Mouse (Mus musculus): ENCODE measurements around the gene Rpl9-ps6. TPM values are rescaled to one million over a fixed set of nuclear protein-coding genes. Genes with fewer than 3 reads are reported as not detected.
"Not testable (repeated sequence)": the region's sequence is repeated elsewhere in the genome, so short reads cannot be mapped to it uniquely, and the experiment has no call there.

The Rpl9-ps6 gene
- polyA plus RNA-seq, 1 experiment from 2014 or later = 59.1 TPM

DNA sequence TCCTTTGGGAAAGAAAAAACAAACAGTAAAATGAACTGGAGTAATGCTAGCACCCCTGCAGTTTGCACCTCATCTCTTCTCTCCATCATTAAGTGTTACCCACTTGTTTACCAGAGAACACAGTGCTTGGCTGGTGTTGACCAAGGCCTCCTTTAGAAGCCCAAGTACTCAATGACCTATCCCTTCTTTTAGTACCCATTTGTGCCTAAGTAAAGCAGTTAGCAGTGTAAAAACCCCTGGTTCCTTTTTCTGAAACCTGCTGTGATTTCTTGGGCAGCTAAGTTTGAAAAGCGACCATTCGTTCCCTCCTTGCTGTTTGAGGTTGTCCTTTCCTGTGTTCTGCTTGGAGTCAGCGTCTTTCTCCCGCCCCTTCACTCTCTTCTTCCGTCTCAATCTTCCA is 26.6 kb upstream of the Rpl9-ps6 start:
- DNase-seq (ENCODE audit: low spot score) = no peak
- Histone ChIP-seq H3K27ac (no peak overlapping the region), H3K27me3 (ENCODE audit: low read depth, poor library complexity, severe bottlenecking) (no peaks in the 10 kb centered on the region), H3K4me1 (no peaks in the 10 kb centered on the region), H3K4me3 (no peak overlapping the region), H3K36me3 (peaks cover 65% of the 10 kb centered on the region), H3K9me3 (replicated peaks) (no peaks in the 10 kb centered on the region)
- 92% methylated on average over 5 of the region's 5 CpGs for WGBS

DNA sequence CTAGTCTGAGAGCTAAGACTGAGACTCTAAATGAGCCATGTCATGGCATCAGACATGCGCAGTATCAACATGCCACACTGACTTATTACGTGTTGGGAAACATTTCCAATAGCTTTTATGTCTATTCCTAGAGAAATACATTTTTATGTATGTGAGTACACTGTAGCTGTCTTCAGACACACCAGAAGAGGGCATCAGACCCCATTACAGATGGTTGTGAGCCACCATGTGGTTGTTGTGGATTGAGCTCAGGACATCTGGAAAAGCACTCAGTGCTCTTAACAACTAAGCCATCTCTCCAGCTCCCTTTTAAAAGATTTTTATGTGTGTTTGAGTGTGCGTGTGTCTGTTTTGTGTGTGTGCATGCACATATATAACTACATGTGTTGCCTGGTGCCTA is 26.0 kb upstream of the Rpl9-ps6 start:
- 95% methylated on average over 3 of the region's 3 CpGs for WGBS
- H3K27ac ChIP-seq = no peak overlapping the region
- peaks cover 58% of the 10 kb centered on the region for H3K36me3 ChIP-seq
- no peak overlapping the region for H3K4me3 ChIP-seq
- H3K9me3 ChIP-seq (replicated peaks) = no peaks in the 10 kb centered on the region
- DNase-seq (ENCODE audit: low spot score) = no peak
- peaks cover 3% of the 10 kb centered on the region for H3K4me1 ChIP-seq
- H3K27me3 ChIP-seq (ENCODE audit: low read depth, poor library complexity, severe bottlenecking) = no peaks in the 10 kb centered on the region

DNA sequence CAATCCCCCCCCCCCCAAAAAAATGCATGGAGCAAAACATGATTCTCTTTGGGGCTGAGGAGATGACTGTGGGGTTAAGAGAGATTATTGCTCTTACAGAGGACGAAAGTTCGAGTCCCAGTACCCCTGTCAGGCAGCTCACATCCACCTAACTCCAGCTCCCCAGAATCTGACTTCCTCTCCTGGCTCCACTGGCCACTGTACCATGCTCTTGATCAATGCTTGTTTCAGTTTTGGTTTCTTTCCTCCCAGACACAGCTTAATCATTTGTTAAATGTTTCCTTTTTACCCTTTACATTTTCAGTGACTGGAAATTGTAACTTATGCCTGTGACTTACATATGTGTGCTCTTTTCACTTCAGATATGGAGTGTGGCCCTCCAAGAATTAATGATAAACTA is 24.6 kb upstream of the Rpl9-ps6 start:
- whole genome bisulfite sequencing = 98% methylated on average over 2 of the region's 2 CpGs
- H3K36me3 ChIP-seq = peaks cover 50% of the 10 kb centered on the region
- H3K9me3 ChIP-seq (replicated peaks) = no peaks in the 10 kb centered on the region
- H3K4me1 ChIP-seq = peaks cover 12% of the 10 kb centered on the region
- H3K4me3 ChIP-seq = no peak overlapping the region
- H3K27me3 ChIP-seq (ENCODE audit: low read depth, poor library complexity, severe bottlenecking) = no peaks in the 10 kb centered on the region
- no peak for DNase-seq (ENCODE audit: low spot score)
- H3K27ac ChIP-seq = no peak overlapping the region

DNA sequence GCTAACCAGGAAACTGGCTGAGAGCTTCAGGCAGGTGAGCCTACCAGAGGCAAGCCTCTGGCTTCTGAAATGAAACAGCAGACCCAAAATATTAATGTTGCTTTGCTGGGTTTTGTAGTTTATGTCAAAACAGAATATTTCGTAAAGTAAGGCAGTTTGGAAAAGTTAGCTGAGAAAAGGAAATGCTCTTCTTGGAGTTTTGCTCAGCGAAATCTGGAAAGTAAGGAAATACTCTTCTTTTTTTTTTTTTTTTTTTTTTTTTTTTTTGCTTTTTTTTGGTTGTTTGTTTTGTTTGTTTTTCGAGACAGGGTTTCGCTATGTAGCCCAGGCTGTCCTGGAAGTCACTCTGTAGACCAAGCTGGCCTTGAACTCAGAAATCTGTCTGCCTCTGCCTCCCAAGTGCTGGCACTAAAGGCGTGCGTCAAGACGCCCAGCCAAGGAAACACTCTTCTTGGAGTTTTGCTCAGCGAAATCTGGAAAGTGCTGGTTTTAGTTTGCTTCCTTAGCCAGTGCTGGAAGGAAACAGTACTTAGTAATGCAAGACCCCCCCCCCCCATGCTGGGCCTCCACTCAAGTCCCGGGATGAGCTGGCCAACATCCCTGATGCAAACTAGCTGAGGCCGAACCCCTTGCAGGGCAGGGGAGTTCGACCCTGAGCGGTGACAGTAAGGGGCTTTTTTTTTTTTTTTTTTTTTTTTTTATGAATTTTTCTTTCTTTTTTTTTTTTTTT is 23.0 kb upstream of the Rpl9-ps6 start:
- H3K9me3 ChIP-seq (replicated peaks) = no peaks in the 10 kb centered on the region
- 89% methylated on average over 12 of the region's 12 CpGs for WGBS
- peaks cover 34% of the 10 kb centered on the region for H3K36me3 ChIP-seq
- H3K4me3 ChIP-seq = no peak overlapping the region
- H3K27ac ChIP-seq = no peak overlapping the region
- H3K27me3 ChIP-seq (ENCODE audit: low read depth, poor library complexity, severe bottlenecking) = no peaks in the 10 kb centered on the region
- no peak for DNase-seq (ENCODE audit: low spot score)
- H3K4me1 ChIP-seq = peaks cover 19% of the 10 kb centered on the region

DNA sequence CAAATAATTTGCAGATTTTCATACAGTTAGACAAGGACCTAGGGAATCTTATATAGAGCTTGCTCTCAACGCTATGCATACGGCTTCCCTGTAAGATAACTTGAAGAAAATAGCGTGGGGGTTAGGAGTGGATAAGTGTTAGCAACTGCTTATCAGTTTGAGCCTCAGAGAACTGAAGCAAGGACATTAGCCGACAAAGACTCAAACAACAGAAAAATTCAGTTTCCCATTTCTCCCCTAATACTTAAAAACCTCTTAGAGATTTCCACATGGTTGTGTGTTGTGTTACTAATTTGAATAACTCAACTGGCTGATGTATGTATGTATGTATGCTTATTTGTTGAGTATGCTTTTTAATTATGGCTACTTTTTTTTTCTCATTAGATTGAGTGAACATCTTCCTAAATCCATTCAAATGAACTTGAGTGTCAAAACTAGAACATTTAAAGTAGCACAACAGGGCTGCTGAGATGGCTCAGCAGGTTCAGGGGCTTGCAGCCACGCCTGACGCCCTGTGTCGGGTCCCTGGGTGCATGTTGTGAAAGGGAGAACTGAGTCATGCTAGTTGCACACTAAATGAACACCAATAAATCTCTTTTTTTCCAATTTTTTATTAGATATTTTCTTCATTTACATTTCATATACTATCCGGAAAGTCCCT is 21.3 kb upstream of the Rpl9-ps6 start:
- H3K4me3 ChIP-seq = peak overlapping the region; percentile 77
- WGBS = 90% methylated on average over 8 of the region's 8 CpGs

DNA sequence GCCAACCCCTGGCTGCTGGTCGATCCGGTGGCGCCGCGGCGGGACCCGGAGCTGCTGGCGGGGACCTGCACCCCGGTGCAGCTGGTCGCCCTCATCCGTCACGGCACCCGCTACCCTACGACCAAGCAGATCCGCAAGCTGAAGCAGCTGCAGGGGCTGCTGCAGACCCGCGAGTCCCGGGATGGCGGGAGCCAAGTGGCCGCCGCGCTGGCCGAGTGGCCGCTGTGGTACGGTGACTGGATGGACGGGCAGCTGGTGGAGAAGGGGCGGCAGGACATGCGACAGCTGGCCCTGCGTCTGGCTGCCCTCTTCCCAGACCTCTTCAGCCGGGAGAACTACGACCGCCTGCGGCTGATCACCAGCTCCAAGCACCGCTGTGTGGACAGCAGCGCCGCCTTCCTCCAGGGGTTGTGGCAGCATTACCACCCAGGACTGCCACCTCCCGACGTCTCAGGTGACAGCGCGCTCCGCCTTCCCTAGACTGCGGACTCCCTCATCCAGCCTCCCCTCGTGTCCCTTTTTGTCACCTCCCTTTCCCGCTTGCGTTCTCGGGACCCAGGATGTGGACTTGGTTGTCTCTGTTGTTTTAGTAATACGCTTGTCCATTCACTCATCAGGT is 19.8 kb upstream of the Rpl9-ps6 start:
- H3K27me3 ChIP-seq (ENCODE audit: low read depth, poor library complexity, severe bottlenecking); H3K9me3 ChIP-seq (replicated peaks); H3K36me3 ChIP-seq: not testable (repeated sequence)
- under 1% methylated on average over 47 of the region's 47 CpGs for WGBS
- Histone ChIP-seq H3K4me1 (peaks cover 19% of the 10 kb centered on the region), H3K27ac (peak overlapping the region; percentile 91), H3K4me3 (peak overlapping the region; percentile 77)
- DNase-seq (ENCODE audit: low spot score) = peak; percentile 73

More for the DNA sequence above, 21.3 kb upstream of the Rpl9-ps6 start:
- Histone ChIP-seq H3K4me1 (peaks cover 19% of the 10 kb centered on the region), H3K27me3 (ENCODE audit: low read depth, poor library complexity, severe bottlenecking) (no peaks in the 10 kb centered on the region), H3K9me3 (replicated peaks) (no peaks in the 10 kb centered on the region), H3K36me3 (peaks cover 18% of the 10 kb centered on the region), H3K27ac (no peak overlapping the region)
- no peak for DNase-seq (ENCODE audit: low spot score)

DNA sequence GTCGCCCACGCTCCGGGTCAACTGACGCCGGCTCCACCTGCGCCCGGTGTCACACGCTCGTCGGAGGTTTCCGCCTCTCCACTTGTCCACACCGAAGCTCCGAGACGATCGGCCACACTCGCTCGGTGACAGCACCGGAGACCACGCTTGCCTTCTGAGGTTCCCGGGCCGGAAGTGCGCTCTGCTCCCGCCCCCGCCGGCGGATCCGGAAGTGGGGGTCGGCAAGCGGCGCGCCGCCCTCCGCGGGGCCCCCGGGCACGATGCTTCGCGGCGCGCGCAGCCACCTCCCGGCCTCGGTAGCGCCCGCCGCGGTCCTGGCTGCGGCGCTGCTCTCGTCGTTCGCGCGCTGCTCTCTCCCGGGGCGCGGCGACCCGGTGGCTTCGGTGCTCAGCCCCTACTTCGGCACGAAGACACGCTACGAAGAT is 19.3 kb upstream of the Rpl9-ps6 start, which contains the start of gene Minpp1:
TSS of gene Minpp1 (plus strand) at position 89 of the 425 bp plus-strand sequence.
- peak within 1 kb of the TSS; percentile 77 for H3K4me3 ChIP-seq
- peak; percentile 93 for DNase-seq (ENCODE audit: low spot score)
- 2% methylated on average over 63 of the region's 64 CpGs for WGBS
- H3K27me3 ChIP-seq (ENCODE audit: low read depth, poor library complexity, severe bottlenecking) = no peaks in the 10 kb centered on the region
- no peaks in the 10 kb centered on the region for H3K36me3 ChIP-seq
- peak within 1 kb of the TSS; percentile 91 for H3K27ac ChIP-seq
- H3K4me1 ChIP-seq = peaks cover 19% of the 10 kb centered on the region
- no peaks in the 10 kb centered on the region for H3K9me3 ChIP-seq (replicated peaks)

DNA sequence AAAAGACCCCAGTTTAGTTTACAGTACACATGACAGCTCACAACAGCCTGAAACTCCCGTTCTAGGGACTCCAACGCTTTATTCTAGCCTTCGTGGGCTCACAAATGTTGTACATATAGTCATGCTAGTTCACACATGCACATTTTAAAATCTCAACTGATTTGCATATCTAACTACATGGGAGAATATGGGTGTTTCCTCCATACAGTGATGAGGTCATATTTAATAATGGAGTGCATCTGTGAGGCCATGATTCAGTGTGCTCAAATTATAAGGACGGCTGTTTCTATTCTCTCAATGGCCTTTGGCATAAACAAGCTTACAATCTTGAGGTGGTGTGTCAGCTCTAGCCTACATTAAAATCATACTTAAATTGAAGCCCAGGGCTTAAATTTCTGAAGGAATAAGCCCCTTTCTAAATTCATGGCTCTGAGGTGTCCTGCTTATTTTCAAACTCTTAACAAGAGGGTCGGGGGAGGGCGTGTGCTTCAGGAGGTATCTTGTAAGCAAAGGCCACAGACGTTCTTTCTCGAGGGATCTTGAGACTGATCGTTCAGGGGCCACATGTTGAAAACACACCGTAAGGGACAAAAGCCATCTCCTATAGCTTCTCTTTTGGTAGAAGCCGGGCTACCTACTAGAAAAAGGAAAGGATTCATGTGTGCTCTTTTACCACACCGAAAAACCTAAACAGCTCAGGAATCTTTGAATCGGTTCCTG is 18.7 kb upstream of the Rpl9-ps6 start:
- DNase-seq (ENCODE audit: low spot score) = no peak
- Histone ChIP-seq H3K9me3 (replicated peaks) (no peaks in the 10 kb centered on the region), H3K4me1 (peaks cover 19% of the 10 kb centered on the region), H3K27me3 (ENCODE audit: low read depth, poor library complexity, severe bottlenecking) (no peaks in the 10 kb centered on the region), H3K27ac (peak overlapping the region; percentile 91), H3K4me3 (peak overlapping the region; percentile 77), H3K36me3 (no peaks in the 10 kb centered on the region)
- 21% methylated on average over 13 of the region's 13 CpGs for WGBS

DNA sequence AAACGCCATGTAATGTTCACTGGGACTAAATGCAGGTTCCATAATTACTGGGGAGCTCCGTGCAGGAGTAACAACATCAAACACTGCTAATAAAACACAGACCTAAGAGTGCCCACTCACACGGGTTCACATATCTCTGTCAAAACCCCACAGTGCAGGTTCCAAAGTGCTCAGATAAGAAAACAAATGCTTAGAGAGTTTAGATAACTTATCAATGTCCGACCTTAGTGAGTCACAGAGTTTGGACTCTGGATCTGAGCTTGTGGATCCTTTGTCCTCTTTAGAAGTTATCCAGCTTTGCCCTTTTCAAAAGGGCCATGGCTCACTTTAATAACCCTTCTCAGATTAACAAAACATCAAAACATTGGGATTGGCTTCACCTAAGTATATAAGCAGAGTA is 15.1 kb upstream of the Rpl9-ps6 start:
- Histone ChIP-seq H3K27ac (no peak overlapping the region), H3K9me3 (replicated peaks) (no peaks in the 10 kb centered on the region), H3K27me3 (ENCODE audit: low read depth, poor library complexity, severe bottlenecking) (no peaks in the 10 kb centered on the region), H3K4me1 (peaks cover 7% of the 10 kb centered on the region; the same call in 1 of the 2 replicates), H3K36me3 (no peaks in the 10 kb centered on the region), H3K4me3 (no peak overlapping the region)
- 51% methylated on average over 4 of the region's 4 CpGs for WGBS
- no peak for DNase-seq (ENCODE audit: low spot score)

DNA sequence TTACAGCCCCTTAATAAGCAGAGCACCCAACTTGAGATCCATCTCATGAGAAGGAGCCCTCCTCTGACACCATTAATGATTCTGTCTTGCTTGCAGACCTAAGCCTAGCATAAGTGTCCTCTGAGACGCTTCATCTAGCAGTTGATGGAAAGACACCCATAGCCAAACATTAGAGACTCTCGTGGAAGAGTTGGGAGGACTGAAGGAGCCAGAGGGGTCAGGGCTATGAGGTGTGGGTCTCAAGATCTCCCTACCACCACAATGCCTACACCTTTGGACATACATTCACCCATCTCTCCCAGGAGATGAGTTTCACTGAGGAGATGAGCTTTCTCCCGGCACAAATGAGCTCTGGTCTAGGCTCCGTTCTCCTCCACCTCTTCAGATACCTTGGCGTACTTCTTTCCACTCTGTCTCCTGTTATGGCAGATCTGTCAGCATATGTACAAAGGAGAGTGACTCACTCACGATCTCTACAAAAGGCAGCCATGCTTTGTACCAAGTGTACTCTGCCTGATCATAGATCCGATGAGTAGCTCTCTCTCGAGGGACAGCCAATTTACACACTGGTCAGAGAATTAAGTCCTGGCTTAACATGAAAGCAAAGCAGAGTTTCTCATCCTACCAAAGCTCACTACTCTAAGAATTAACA is 14.5 kb upstream of the Rpl9-ps6 start:
- H3K27me3 ChIP-seq (ENCODE audit: low read depth, poor library complexity, severe bottlenecking) = no peaks in the 10 kb centered on the region
- no peak overlapping the region for H3K27ac ChIP-seq
- H3K4me3 ChIP-seq = no peak overlapping the region
- no peaks in the 10 kb centered on the region for H3K9me3 ChIP-seq (replicated peaks)
- no peak for DNase-seq (ENCODE audit: low spot score)
- H3K36me3 ChIP-seq = no peaks in the 10 kb centered on the region
- H3K4me1 ChIP-seq = peaks cover 7% of the 10 kb centered on the region; the same call in 1 of the 2 replicates
- 90% methylated on average over 8 of the region's 8 CpGs for whole genome bisulfite sequencing

DNA sequence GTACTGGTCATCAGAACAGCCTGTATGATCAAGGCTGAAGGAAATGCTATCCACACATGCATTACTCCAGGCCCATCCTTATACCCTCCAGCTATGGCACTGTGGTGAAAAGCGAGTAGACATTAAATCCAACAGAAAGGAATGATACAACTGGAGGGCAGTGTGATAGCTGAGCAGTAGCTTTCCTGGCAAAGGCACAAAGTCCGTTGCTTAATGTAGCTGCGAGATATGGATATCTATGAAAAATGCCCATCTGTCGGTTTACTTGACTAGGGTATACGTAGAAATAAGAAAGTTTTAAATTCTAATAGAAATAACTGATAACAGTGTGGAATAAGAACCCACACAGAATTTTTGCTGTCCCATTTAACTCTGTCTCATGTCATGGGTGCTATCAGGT is 13.9 kb upstream of the Rpl9-ps6 start:
- DNase-seq (ENCODE audit: low spot score) = no peak
- no peaks in the 10 kb centered on the region for H3K27me3 ChIP-seq (ENCODE audit: low read depth, poor library complexity, severe bottlenecking)
- 91% methylated on average over 5 of the region's 5 CpGs for WGBS

DNA sequence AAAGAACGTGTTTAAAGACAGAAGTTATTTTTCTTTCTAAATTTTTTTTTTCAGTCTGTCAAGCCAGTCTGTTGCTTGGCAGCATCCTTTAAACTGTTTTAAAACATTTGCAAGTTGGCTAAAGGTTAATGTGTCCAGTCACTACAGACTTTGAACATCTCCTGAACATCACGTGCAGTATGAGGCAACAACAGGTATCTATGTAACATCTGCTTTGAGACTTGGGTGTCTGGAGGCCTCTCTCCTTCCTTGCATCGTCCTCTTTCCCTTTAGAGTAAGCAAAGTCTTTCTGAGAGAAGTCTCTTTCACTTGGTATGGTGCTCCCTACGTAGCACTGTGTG is 10.3 kb upstream of the Rpl9-ps6 start:
- Histone ChIP-seq H3K4me3 (no peak overlapping the region), H3K9me3 (replicated peaks) (no peaks in the 10 kb centered on the region)
- WGBS = 88% methylated on average over 4 of the region's 4 CpGs

More for the DNA sequence above, 13.9 kb upstream of the Rpl9-ps6 start:
- no peak overlapping the region for H3K27ac ChIP-seq
- no peaks in the 10 kb centered on the region for H3K36me3 ChIP-seq
- H3K4me3 ChIP-seq = no peak overlapping the region
- H3K4me1 ChIP-seq = peaks cover 6% of the 10 kb centered on the region; the same call in 1 of the 2 replicates
- H3K9me3 ChIP-seq (replicated peaks) = no peaks in the 10 kb centered on the region

More for the DNA sequence above, 10.3 kb upstream of the Rpl9-ps6 start:
- no peaks in the 10 kb centered on the region for H3K27me3 ChIP-seq (ENCODE audit: low read depth, poor library complexity, severe bottlenecking)
- no peak overlapping the region for H3K27ac ChIP-seq
- H3K36me3 ChIP-seq = no peaks in the 10 kb centered on the region
- no peaks in the 10 kb centered on the region for H3K4me1 ChIP-seq
- DNase-seq (ENCODE audit: low spot score) = no peak

Measured in limb, embryonic 10.5 days (tissue).